Mouse (Mus musculus) midbrain, embryonic 15.5 days (tissue): ENCODE measurements around the gene Cdk17. TPM values are rescaled to one million over a fixed set of nuclear protein-coding genes. Genes with fewer than 3 reads are reported as not detected.

Experiments
- ATAC-seq: fragments of 200-750 bp; cut with Nextera tagmentation; replicated peaks from 2 replicates; pipeline ENCODE4 v1.8.0; 2017; ENCODE audit warnings: moderate TSS enrichment
- H3K27ac ChIP-seq: fragments of 300-500 bp; sonication (generic); 2 replicates; pipeline ENCODE4 v1.5.1; 2015; ENCODE audit warnings: mild to moderate bottlenecking, inconsistent platforms
- H3K27me3 ChIP-seq: fragments of 300-500 bp; sonication (generic); replicated peaks from 2 replicates; pipeline ENCODE4 v1.6.1; 2015; ENCODE audit warnings: inconsistent platforms
- H3K36me3 ChIP-seq: fragments of 300-500 bp; sonication (generic); replicated peaks from 2 replicates; pipeline ENCODE4 v1.6.1; 2015; ENCODE audit warnings: inconsistent platforms
- H3K4me1 ChIP-seq: fragments of 300-500 bp; sonication (generic); 2 replicates; pipeline ENCODE4 v1.6.1; 2015; ENCODE audit warnings: inconsistent platforms
- H3K4me2 ChIP-seq: fragments of 300-500 bp; sonication (generic); 2 replicates; pipeline ENCODE4 v1.6.1; 2015; ENCODE audit warnings: inconsistent platforms, mild to moderate bottlenecking, moderate library complexity
- H3K4me3 ChIP-seq: fragments of 300-500 bp; sonication (generic); 2 replicates; pipeline ENCODE4 v1.5.1; 2015; ENCODE audit warnings: mild to moderate bottlenecking, inconsistent platforms
- H3K9ac ChIP-seq: fragments of 300-500 bp; sonication (generic); 2 replicates; pipeline ENCODE4 v1.6.1; 2015; ENCODE audit warnings: mild to moderate bottlenecking, inconsistent platforms
- H3K9me3 ChIP-seq: fragments of 300-500 bp; sonication (generic); 2 replicates; pipeline ENCODE4 v1.6.1; 2016; ENCODE audit warnings: inconsistent platforms
- WGBS: fragments of 180-500 bp; shearing (Covaris S2); methylation state at CpG from one replicate; pipeline ENCODE4 v1.1.7; 2015; ENCODE audit warnings: mixed read lengths; 5-methylcytosine and 5-hydroxymethylcytosine counted together
- polyA plus RNA-seq: library from polyadenylated mRNA; unstranded; fragments of >200 nt; fragmentation: Nextera tagmentation; extraction: Ambion mirVana; gene quantifications from 2 replicates; pipeline ENCODE4 v1.2.1, GENCODE M21; 2015

Gene Cdk17
- polyA plus RNA-seq, 1 experiment from 2014 or later, result 45.7 TPM

GRCm38 (mm10) chr10:93261132-93261980 lies 100.7 kb downstream of the Cdk17 start:
- no peaks in the 10 kb centered on the region for H3K27me3 ChIP-seq
- H3K36me3 ChIP-seq, result no peaks in the 10 kb centered on the region
- ATAC-seq, result peak; percentile 67
- 0 out of 2 replicates have a peak overlapping the region, but pooled peaks have one; percentile 2 for H3K9ac ChIP-seq
- 22% methylated on average over 16 of the region's 16 CpGs for WGBS
- 0 out of 2 replicates have a peak overlapping the region, but pooled peaks have one; percentile 2 for H3K4me3 ChIP-seq
- H3K4me1 ChIP-seq, result peaks cover 44% of the 10 kb centered on the region
- peak overlapping the region; percentile 67 for H3K27ac ChIP-seq
- H3K4me2 ChIP-seq, result peak overlapping the region; percentile 43
- no peaks in the 10 kb centered on the region for H3K9me3 ChIP-seq

- H3K4me3 ChIP-seq, result 0 out of 2 replicates have a peak overlapping the region, but pooled peaks have one; percentile 2
- H3K9ac ChIP-seq, result 0 out of 2 replicates have a peak overlapping the region, but pooled peaks have one; percentile 2
- 11% methylated on average over 15 of the region's 15 CpGs for WGBS
- H3K4me1 ChIP-seq, result peaks cover 37% of the 10 kb centered on the region
- H3K9me3 ChIP-seq, result no peaks in the 10 kb centered on the region
- H3K36me3 ChIP-seq, result no peaks in the 10 kb centered on the region
- H3K27ac ChIP-seq, result peak overlapping the region; percentile 67
- peak; percentile 66 for ATAC-seq
- no peaks in the 10 kb centered on the region for H3K27me3 ChIP-seq
- H3K4me2 ChIP-seq, result peak overlapping the region; percentile 43
Observed at GRCm38 (mm10) chr10:93261981-93262499, 101.4 kb downstream of the Cdk17 start.

GRCm38 (mm10) chr10:93263431-93263830 lies 102.8 kb downstream of the Cdk17 start:
- Histone ChIP-seq H3K27ac (peak overlapping the region; percentile 53), H3K36me3 (no peaks in the 10 kb centered on the region), H3K4me1 (peaks cover 37% of the 10 kb centered on the region), H3K9me3 (no peaks in the 10 kb centered on the region), H3K4me3 (no peak overlapping the region), H3K27me3 (no peaks in the 10 kb centered on the region), H3K9ac (no peak overlapping the region), H3K4me2 (no peak overlapping the region)
- ATAC-seq, result peak; percentile 38; the same call in 1 of the 2 replicates
- 24% methylated on average over 8 of the region's 8 CpGs for WGBS

- ATAC-seq, result no peak
- Histone ChIP-seq H3K4me2 (no peak overlapping the region), H3K4me1 (peaks cover 37% of the 10 kb centered on the region), H3K27ac (peak overlapping the region; percentile 17; the same call in 1 of the 2 replicates), H3K4me3 (no peak overlapping the region), H3K36me3 (no peaks in the 10 kb centered on the region), H3K9ac (no peak overlapping the region), H3K27me3 (no peaks in the 10 kb centered on the region), H3K9me3 (no peaks in the 10 kb centered on the region)
- WGBS, result 60% methylated on average over 5 of the region's 5 CpGs
Observed at GRCm38 (mm10) chr10:93264001-93264400, 103.3 kb downstream of the Cdk17 start.

- no peak for ATAC-seq
- 84% methylated on average over 9 of the region's 9 CpGs for WGBS
- no peaks in the 10 kb centered on the region for H3K27me3 ChIP-seq
Observed at GRCm38 (mm10) chr10:93265833-93266232, 105.2 kb downstream of the Cdk17 start.

GRCm38 (mm10) chr10:93266521-93266920 lies 105.8 kb downstream of the Cdk17 start:
- Histone ChIP-seq H3K9ac (no peak overlapping the region), H3K9me3 (no peaks in the 10 kb centered on the region), H3K4me1 (peaks cover 34% of the 10 kb centered on the region), H3K4me2 (no peak overlapping the region), H3K36me3 (no peaks in the 10 kb centered on the region), H3K4me3 (no peak overlapping the region), H3K27me3 (no peaks in the 10 kb centered on the region), H3K27ac (no peak overlapping the region)
- no peak for ATAC-seq
- WGBS, result 99% methylated on average over 7 of the region's 7 CpGs

More at GRCm38 (mm10) chr10:93265833-93266232, 105.2 kb downstream of the Cdk17 start:
- Histone ChIP-seq H3K27ac (no peak overlapping the region), H3K9ac (no peak overlapping the region), H3K36me3 (no peaks in the 10 kb centered on the region), H3K9me3 (no peaks in the 10 kb centered on the region), H3K4me3 (no peak overlapping the region), H3K4me1 (peaks cover 41% of the 10 kb centered on the region), H3K4me2 (no peak overlapping the region)

GRCm38 (mm10) chr10:93267509-93267908 lies 106.8 kb downstream of the Cdk17 start:
- Histone ChIP-seq H3K4me1 (peaks cover 24% of the 10 kb centered on the region), H3K9ac (no peak overlapping the region), H3K27ac (no peak overlapping the region), H3K9me3 (no peaks in the 10 kb centered on the region), H3K4me3 (no peak overlapping the region), H3K4me2 (no peak overlapping the region), H3K27me3 (no peaks in the 10 kb centered on the region), H3K36me3 (no peaks in the 10 kb centered on the region)
- WGBS, result 90% methylated on average over 5 of the region's 5 CpGs
- ATAC-seq, result no peak

- H3K27ac ChIP-seq, result no peak overlapping the region
- no peak overlapping the region for H3K4me2 ChIP-seq
- H3K4me3 ChIP-seq, result no peak overlapping the region
- no peaks in the 10 kb centered on the region for H3K27me3 ChIP-seq
- H3K9ac ChIP-seq, result no peak overlapping the region
- H3K9me3 ChIP-seq, result no peaks in the 10 kb centered on the region
- H3K36me3 ChIP-seq, result no peaks in the 10 kb centered on the region
- peaks cover 18% of the 10 kb centered on the region for H3K4me1 ChIP-seq
- 93% methylated on average over 3 of the region's 3 CpGs for WGBS
- ATAC-seq, result no peak
Observed at GRCm38 (mm10) chr10:93268339-93268738, 107.7 kb downstream of the Cdk17 start.

GRCm38 (mm10) chr10:93269744-93270143 lies 109.1 kb downstream of the Cdk17 start:
- Histone ChIP-seq H3K9me3 (no peaks in the 10 kb centered on the region), H3K9ac (no peak overlapping the region), H3K36me3 (no peaks in the 10 kb centered on the region), H3K27ac (no peak overlapping the region), H3K4me1 (peaks cover 11% of the 10 kb centered on the region), H3K4me3 (no peak overlapping the region), H3K4me2 (no peak overlapping the region), H3K27me3 (no peaks in the 10 kb centered on the region)
- 69% methylated on average over 4 of the region's 4 CpGs for WGBS
- ATAC-seq, result no peak

GRCm38 (mm10) chr10:93270889-93271460 lies 110.3 kb downstream of the Cdk17 start:
- 95% methylated on average over 6 of the region's 6 CpGs for WGBS
- no peak overlapping the region for H3K4me2 ChIP-seq
- ATAC-seq, result no peak
- H3K9ac ChIP-seq, result no peak overlapping the region
- H3K36me3 ChIP-seq, result no peaks in the 10 kb centered on the region
- H3K27me3 ChIP-seq, result no peaks in the 10 kb centered on the region
- no peak overlapping the region for H3K4me3 ChIP-seq
- H3K27ac ChIP-seq, result no peak overlapping the region
- H3K9me3 ChIP-seq, result no peaks in the 10 kb centered on the region
- peaks cover 23% of the 10 kb centered on the region for H3K4me1 ChIP-seq

GRCm38 (mm10) chr10:93271831-93272230 lies 111.2 kb downstream of the Cdk17 start:
- WGBS, result 89% methylated on average over 7 of the region's 7 CpGs
- no peak overlapping the region for H3K4me3 ChIP-seq
- peaks cover 31% of the 10 kb centered on the region for H3K4me1 ChIP-seq
- no peaks in the 10 kb centered on the region for H3K27me3 ChIP-seq
- H3K36me3 ChIP-seq, result no peaks in the 10 kb centered on the region
- ATAC-seq, result no peak
- no peak overlapping the region for H3K27ac ChIP-seq
- no peak overlapping the region for H3K9ac ChIP-seq
- H3K9me3 ChIP-seq, result no peaks in the 10 kb centered on the region
- H3K4me2 ChIP-seq, result no peak overlapping the region
